ENCODE assay signal across 30 mouse cellular contexts in the genomic region with DNA sequence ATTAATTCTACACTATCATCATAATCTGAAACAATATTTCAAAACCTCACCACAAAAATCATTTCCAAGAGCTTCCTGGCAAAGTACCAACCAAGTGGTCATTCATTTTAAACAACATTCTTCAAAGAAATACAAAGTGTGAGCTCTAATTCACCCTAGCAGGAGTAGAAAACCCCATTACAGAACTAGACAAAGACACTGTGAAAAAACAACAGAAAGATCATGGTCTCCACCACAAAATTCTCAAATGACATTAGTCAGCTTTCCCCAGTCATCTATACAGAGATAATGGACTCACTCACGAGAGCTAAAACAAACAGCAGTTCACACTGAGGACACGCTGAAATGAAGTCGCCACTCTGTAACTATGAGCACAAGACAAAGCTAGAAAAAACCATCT.
DNase-seq lines count a peak whose midpoint lies in the region; ATAC-seq and TF ChIP-seq lines count a peak whose summit lies in the region.
"Had no signal": no experiment of that assay in that cellular context is flagged by ENCODE, and none has a peak within 500 bp of the region (broad histone marks: within the 10 kb centered on the region; RNA-seq: fewer than 3 reads in every experiment).

No protein-coding gene starts in this region.

- DNase-seq in kidney, postnatal 0 days (ENCODE audit: low spot score), result peak; percentile 30
- no peak for DNase-seq in kidney, adult 9 months
- DNase-seq in 416B (ENCODE audit: low read depth), result peak; percentile 41
- DNase-seq in Muller cell, postnatal 12 days (ENCODE audit: inconsistent ontology term), result peak; percentile 55
- peak; percentile 25 for DNase-seq in fibroblast of lung, adult 2 months (ENCODE audit: low read depth)
- no peak for DNase-seq in cerebellum, adult 11 months
- DNase-seq in spleen, postnatal 4 days (ENCODE audit: low spot score in 2 of 2), result no peak
- DNase-seq: adrenal gland, postnatal 10 days; cerebellum, adult 9-11 months; heart, adult 2 months; heart, postnatal 10 days; kidney, adult 11 months; layer of hippocampus, adult 9-11 months; liver, embryonic 13.5 days; lung, adult 18-20 months; lung, postnatal 10 days; midbrain, embryonic 14.5 days; thymus, postnatal 14 days had no signal

- TF ChIP-seq CTCF in kidney, postnatal 0 days (IDR thresholded peaks at IDR 0.05; ENCODE audit: low read depth), result no peak

- ATAC-seq in kidney, postnatal 0 days (replicated peaks; ENCODE audit: low FRiP score, low read depth), result no peak
- ATAC-seq: activated CD4-positive, CD25-positive, alpha-beta regulatory T cell, adult 4 months; forebrain, embryonic 15.5 days; inflammation-experienced regulatory T-cells, adult 6 months had no signal

- H3K4me2 ChIP-seq in kidney, postnatal 0 days (ENCODE audit: low read length), result no peak overlapping the region
- H3K4me2 ChIP-seq: forebrain, embryonic 15.5 days; heart, embryonic 12.5 days; hindbrain, embryonic 15.5 days; kidney, embryonic 15.5 days; limb, embryonic 15.5 days; liver, embryonic 13.5 days; neural tube, embryonic 12.5 days had no signal

- WGBS in kidney, postnatal 0 days, result 25% methylated on average over 3 of the region's 3 CpGs

- H3K27ac ChIP-seq in kidney, postnatal 0 days, result no peak overlapping the region
- H3K27ac ChIP-seq: forebrain, embryonic 10.5 days; forebrain, embryonic 15.5 days; heart, adult 2 months; hindbrain, embryonic 10.5 days; hindbrain, embryonic 15.5 days; kidney, embryonic 15.5 days; limb, embryonic 10.5 days; limb, embryonic 15.5 days; liver, embryonic 13.5 days; neural tube, embryonic 12.5 days had no signal

- no peaks in the 10 kb centered on the region for H3K36me3 ChIP-seq in kidney, postnatal 0 days (ENCODE audit: insufficient read depth, low read length)
- H3K36me3 ChIP-seq: forebrain, embryonic 10.5 days; forebrain, embryonic 15.5 days; heart, embryonic 12.5 days; hindbrain, embryonic 10.5 days; hindbrain, embryonic 15.5 days; kidney, embryonic 15.5 days; limb, embryonic 10.5 days; limb, embryonic 15.5 days; liver, embryonic 13.5 days; neural tube, embryonic 12.5 days had no signal

- H3K4me1 ChIP-seq in kidney, postnatal 0 days (replicated peaks; ENCODE audit: insufficient read depth, low read length), result no peaks in the 10 kb centered on the region
- H3K4me1 ChIP-seq: liver, embryonic 13.5 days had no signal

- H3K9me3 ChIP-seq in kidney, postnatal 0 days (replicated peaks; ENCODE audit: low read length), result no peaks in the 10 kb centered on the region
- H3K9me3 ChIP-seq: forebrain, embryonic 10.5 days; forebrain, embryonic 15.5 days; G1E; heart, embryonic 12.5 days; hindbrain, embryonic 10.5 days; hindbrain, embryonic 15.5 days; kidney, embryonic 15.5 days; limb, embryonic 10.5 days; limb, embryonic 15.5 days; liver, embryonic 13.5 days; neural tube, embryonic 12.5 days had no signal

- no peak overlapping the region for H3K4me3 ChIP-seq in kidney, postnatal 0 days (replicated peaks; ENCODE audit: low read depth, low read length)
- H3K4me3 ChIP-seq: forebrain, embryonic 10.5 days; forebrain, embryonic 15.5 days; heart, adult 2 months; heart, embryonic 12.5 days; hindbrain, embryonic 10.5 days; hindbrain, embryonic 15.5 days; kidney, embryonic 15.5 days; limb, embryonic 10.5 days; limb, embryonic 15.5 days; liver, embryonic 13.5 days; neural tube, embryonic 12.5 days had no signal

- H3K27me3 ChIP-seq in kidney, postnatal 0 days (ENCODE audit: insufficient read depth, low read length), result no peaks in the 10 kb centered on the region
- H3K27me3 ChIP-seq: forebrain, embryonic 15.5 days; heart, embryonic 12.5 days; hindbrain, embryonic 15.5 days; kidney, embryonic 15.5 days; limb, embryonic 15.5 days; liver, embryonic 13.5 days; neural tube, embryonic 12.5 days had no signal

- no peak overlapping the region for H3K9ac ChIP-seq in kidney, postnatal 0 days (ENCODE audit: low read depth, low read length)
- H3K9ac ChIP-seq: forebrain, embryonic 15.5 days; heart, embryonic 12.5 days; hindbrain, embryonic 15.5 days; kidney, embryonic 15.5 days; limb, embryonic 15.5 days; liver, embryonic 13.5 days; neural tube, embryonic 12.5 days had no signal

Comparison
In these comparisons a context has a peak if more than half of its experiments do, and no peak if none do; other contexts are left out.
1. DNase-seq: peak in kidney, postnatal 0 days (single experiment), 416B (single experiment), Muller cell, postnatal 12 days (single experiment) and fibroblast of lung, adult 2 months (single experiment); none in kidney, adult 9 months (single experiment), cerebellum, adult 11 months (single experiment) and spleen, postnatal 4 days (0 of 2).